Mouse (Mus musculus) lung, postnatal 0 days (tissue): ENCODE measurements around the gene Mcm5.

Source experiments
- CTCF ChIP-seq: IDR thresholded peaks from 2 replicates; pipeline ENCODE4 v1.5.1; 2016; ENCODE audit warnings: antibody characterized with exemption, mild to moderate bottlenecking
- EP300 ChIP-seq: IDR thresholded peaks from 2 replicates; pipeline ENCODE4 v1.6.1; 2016; ENCODE audit warnings: antibody characterized with exemption, mild to moderate bottlenecking, control low read depth

- peak; percentile 97 for TF ChIP-seq CTCF
- TF ChIP-seq EP300 = no peak
Measured at GRCm38 (mm10) chr8:75071627-75072346, 37.6 kb upstream of the Mcm5 start.
